Mouse (Mus musculus): ENCODE data around the gene Akap12.

- TF ChIP-seq POLR2A (IDR thresholded peaks at IDR 0.05; ENCODE audit: control insufficient read depth, extremely low read depth, insufficient read depth, low read length, poor library complexity), result no peak
- TF ChIP-seq CTCF (IDR thresholded peaks at IDR 0.05; ENCODE audit: borderline replicate concordance, control insufficient read depth, extremely low read depth, insufficient read depth, low read length, poor library complexity), result no peak
Observed at GRCm38 (mm10) chr10:4290145-4290544, 24.0 kb downstream of the Akap12 start.
